Mouse (Mus musculus) testis, adult 2 months (tissue): Measurements from ENCODE around the gene Rock2.

Source experiments
- CTCF ChIP-seq: fragments of 200-500 bp; IDR thresholded peaks from 2 replicates; pipeline ENCODE4 v1.5.1; 2012; ENCODE audit warnings: low read depth, mild to moderate bottlenecking, inconsistent platforms, low read length, moderate library complexity; ENCODE audit not compliant: control insufficient read depth, insufficient read depth, insufficient replicate concordance
- POLR2A ChIP-seq: fragments of 200-500 bp; IDR thresholded peaks from 2 replicates; pipeline ENCODE4 v1.6.1; 2012; ENCODE audit warnings: low read depth, mild to moderate bottlenecking, inconsistent platforms, low read length, moderate library complexity; ENCODE audit not compliant: control insufficient read depth

GRCm38 (mm10) chr12:16920186-16920860, 25.6 kb downstream of the Rock2 start:
- TF ChIP-seq CTCF (no peak), POLR2A (no peak)
